Mouse (Mus musculus) lung, adult 2 months (tissue): ENCODE measurements around the gene Gm49380.

ENCODE experiments used
- CTCF ChIP-seq: fragments of 200-500 bp; IDR thresholded peaks from 2 replicates; pipeline ENCODE4 v1.5.1; 2011; ENCODE audit warnings: mild to moderate bottlenecking, low read length, control low read depth; ENCODE audit not compliant: insufficient read depth
- POLR2A ChIP-seq: fragments of 200-500 bp; IDR thresholded peaks from 2 replicates; pipeline ENCODE4 v1.6.1; 2011; ENCODE audit warnings: low read depth, mild to moderate bottlenecking, control low read depth, low read length, borderline replicate concordance; ENCODE audit errors: extremely low read depth

- TF ChIP-seq CTCF (no peak), POLR2A (no peak)
Measured at GRCm38 (mm10) chr9:44088877-44089608, 24.3 kb downstream of the Gm49380 start.
